Mouse (Mus musculus): ENCODE data around the gene Espn.
A peak's percentile ranks its signal among the peaks of the same experiment; 100 is the strongest.

Espn gene

DNA sequence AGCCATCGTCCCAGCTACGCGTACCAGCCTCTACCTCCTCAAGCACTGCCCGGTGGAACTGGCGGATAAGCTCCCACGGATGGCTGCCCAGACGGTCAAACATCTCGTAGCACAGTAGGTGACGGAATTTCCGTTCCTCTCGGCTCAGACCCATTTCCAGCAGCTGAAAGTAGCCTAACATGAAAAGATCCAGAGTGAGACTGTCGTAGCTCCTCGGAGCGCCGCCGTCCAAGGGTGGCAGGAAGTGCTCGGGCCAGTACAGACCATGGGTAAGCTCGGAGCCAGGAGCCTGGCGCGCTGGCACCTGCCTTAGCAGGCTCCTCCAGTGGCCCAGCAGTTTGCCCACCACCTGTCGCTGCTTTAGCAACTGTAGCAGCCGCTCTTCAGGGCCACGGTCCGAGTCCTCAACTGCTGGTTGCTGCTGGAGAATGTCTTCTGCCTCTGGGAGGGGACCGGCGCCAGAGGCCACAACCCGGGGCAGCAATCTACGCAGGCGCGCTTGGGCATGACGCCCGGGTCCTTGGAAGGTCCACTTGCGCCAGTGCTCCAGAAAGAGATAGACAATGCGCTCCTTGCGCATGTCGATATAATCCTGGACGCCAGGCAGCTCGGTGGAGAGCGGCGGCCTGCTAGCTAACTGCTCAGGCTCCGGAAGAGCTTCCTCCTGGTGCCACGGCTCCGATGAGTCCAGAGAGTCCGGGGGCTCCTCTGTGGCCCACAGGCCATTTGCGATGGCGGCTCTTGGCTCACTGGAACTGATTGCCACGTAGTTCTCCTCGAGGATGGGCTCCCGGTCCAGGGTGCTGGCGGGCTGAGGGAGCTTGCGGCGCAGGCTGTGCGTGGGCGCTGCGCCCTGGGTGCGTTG lies 26.8 kb downstream of the Espn start:
- DNase-seq (ENCODE audit: low read depth, low spot score), result no peak

DNA sequence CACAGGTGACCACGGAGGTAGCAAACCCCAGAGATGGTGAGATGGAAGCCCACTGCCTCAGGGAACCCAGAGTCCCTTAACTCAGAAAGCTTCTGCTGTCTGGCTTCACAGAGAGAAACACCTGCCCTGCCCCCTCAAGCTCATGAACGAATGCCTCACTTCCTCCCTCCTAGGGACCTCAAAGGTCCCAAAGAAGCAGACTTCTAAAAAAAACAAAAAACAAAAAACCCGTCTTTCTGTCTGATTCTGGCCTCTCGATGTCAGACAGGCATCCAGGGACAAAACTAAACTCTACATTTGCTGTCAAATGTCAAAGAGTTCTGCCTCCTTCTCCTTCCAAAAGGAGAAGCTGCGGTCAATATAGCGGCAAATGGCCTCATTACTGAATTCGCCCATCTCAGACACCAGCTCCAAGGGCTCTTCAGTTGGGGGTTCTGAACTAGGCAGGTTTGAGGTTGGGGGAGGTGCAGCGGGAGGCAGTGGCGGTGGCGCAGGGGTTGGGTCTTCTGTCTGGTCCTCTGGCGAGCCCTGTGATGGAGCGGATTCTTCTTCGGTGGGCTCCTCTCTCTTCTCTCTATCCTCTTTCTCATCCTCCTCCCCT lies 27.7 kb downstream of the Espn start:
- DNase-seq (ENCODE audit: low read depth, low spot score), result no peak

DNA sequence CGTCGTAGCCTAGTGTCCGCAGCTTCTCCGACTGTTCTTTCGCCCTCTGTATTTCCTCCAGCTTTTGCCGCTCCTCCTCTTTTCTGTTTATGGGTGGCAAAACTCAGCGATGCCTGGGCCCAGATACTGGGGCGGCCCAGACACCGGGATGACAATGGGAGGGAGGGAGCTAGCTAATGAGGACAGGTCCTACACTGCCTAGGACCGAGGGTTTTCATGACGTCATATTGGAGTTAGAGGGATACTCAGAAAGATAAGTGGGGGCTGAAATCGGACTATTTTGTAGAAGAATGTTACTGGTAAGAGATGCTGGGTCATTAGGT lies 31.0 kb downstream of the Espn start:
- DNase-seq (ENCODE audit: low read depth, low spot score), result no peak

DNA sequence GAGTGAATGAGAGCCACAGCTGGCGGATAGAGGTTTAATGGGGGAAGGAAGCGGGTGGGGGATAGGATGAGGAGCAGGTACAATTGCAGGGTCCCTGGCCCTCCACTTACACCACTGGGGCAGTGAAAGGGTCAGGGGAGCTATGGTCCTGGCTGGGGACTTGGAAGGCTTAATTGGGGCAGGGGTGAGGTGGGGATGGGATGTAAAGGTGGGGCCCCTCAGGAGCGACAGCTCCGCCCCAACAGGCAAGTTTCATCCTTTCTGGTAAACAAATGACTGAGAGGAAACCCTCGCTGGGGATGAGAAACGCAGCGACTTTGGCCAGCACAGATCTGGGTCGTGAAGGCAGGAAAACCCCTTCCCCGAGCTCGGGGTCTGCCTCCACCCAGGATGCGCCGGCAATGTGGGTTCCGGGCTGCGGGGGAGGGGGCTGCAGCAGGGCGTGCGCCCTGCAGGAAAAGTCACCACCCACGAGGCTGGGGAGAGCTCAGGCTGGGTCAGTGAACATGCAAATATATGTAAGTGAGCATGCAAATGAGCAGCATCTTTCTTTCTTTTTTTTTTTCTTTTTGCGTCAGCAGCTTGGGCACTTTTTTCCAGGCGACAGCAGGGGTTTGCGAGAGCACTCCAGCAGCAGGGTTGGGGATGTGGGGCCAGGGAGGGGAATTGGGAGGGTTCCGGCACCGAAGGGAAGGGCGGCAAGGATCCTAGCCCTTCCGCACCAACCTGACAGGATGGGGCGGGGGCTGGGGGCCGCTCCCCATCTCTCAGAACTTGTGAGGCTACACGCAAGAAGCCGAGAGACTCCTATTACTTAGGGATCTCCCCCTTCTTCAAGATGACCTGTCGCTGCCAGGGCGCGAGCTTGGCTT lies 31.6 kb downstream of the Espn start:
- DNase-seq (ENCODE audit: low read depth, low spot score), result no peak

DNA sequence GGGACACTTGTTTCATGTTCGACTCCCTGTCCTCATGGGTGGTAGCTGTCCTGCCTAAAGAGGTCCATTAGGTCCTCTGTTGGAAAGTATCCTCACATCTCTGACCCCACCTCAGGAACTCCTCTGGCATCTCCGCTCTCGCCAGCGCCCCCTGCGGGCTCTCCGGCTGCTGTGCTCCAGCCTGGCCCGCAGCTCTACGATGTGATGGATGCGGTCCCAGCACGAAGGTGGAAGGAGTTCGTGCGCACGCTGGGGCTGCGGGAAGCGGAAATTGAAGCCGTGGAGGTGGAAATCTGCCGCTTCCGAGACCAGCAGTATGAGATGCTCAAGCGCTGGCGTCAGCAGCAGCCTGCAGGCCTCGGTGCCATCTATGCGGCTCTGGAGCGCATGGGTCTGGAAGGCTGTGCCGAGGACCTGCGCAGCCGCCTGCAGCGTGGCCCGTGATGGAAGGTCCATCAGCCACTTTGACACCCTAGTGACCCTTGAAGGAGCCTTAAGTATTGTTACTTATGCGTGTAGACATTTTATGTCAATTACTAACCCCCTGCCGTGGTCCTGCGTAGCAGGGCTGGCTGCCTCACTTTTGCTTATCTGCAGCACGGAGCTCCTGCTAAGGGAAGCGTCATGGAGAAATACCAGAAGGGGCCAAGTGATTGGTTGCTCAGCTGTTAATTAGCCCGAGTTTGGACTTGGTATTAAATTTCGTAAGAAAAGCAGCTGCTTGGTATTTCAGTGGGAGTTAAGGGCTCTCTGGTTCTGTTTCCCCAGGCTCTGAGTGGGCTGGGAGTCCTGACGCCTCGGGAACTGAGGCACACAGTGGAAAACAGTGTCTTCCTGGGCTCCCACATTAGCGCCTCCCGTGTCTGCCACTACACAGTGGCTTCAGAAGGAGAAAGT lies 32.5 kb downstream of the Espn start:
- DNase-seq (ENCODE audit: low read depth, low spot score), result no peak

DNA sequence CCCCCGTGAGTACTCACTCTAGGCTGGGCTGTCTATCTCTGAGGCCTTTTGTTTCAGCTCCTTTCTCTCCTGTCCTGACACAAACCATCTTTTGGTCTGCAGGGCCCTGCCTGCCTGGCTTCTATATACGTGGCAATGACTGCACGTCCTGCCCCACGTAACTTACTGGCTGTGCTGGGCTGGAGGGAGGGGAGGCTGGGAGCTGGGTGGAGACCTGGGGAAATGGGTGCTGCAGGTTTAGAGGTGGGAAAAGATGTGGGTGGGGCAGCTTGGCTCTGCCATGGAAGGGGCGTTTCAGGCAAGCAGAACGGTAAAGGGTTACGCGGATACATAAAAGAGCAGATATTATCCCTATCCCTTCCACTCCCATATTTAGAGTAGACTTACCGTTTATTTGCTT lies 34.6 kb downstream of the Espn start:
- DNase-seq (ENCODE audit: low read depth, low spot score), result no peak

DNA sequence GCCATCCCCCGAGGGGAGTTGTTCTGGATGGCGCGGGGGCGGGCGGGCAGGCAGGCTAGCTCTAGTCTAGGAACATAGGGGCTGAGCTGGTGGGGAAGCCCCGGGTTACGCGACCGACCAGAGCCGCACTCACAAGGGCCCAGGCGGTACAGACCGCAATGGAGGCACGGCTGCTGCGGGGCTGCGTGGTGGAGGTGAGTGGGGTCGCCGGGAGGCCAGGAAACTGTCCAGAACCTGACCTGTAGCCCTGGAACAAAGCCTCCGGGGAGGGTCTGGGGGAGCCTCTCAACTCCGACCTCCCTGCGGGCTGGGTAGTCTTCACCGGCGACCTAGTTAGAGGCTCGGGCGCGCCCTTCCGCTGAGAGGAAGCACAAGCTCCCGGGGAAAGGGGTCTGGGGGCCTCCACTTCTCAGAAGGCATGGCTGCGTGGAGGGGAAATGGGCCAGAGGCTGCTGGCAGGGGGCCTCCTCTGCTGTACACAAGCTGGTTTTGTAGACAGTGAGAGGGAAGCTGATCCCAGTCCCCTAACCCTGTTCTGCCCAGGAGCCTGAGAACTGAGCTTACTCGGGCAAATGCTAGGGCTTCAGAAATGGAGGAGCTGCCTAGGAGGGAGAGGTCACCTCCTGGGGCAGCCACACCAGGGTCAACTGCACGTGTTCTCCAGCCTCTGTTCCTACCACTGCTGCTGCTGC lies 36.1 kb downstream of the Espn start, which contains the start of gene Tnfrsf25:
Tnfrsf25 (plus strand) TSS at position 14 of the 692 bp plus-strand sequence.
- DNase-seq (ENCODE audit: low read depth, low spot score), result no peak

DNA sequence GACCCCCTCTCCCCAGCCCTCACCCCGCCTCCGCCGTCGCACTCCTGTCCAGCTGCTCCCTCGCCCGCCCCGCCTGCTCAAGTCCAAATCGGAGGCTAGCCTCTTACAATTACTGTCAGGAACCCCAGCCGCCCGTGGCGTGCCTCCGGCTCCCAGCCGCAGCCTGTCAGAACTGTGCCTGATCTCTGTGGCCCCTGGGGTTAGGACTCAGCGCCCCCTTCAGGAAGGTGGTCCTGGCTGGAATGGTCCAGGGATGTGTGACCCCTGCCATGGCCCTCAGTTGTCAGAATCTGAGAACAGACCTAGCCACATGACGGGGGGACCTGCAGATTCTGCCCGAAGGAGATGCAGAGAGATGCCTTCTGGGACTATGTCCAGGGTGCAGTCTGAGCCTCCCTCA lies 38.1 kb downstream of the Espn start:
- DNase-seq (ENCODE audit: low read depth, low spot score), result no peak

DNA sequence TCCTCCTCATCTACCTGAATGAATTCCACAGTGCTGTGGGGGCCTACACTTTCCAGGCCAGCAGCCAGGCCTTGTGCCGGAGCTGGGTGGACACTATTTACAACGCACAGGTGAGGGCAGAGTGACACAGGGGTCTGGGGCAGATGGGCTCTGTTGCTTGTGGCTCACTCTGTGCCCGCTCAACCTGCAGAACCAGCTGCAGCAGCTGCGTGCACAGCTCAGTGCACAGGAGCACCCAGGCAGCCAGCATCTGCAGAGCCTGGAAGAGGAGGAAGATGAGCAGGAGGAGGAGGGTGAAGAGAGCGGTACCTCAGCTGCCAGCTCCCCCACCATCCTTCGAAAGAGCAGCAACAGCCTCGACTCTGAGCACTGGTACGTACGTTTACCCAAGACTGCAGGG lies 39.8 kb downstream of the Espn start:
- DNase-seq (ENCODE audit: low read depth, low spot score), result no peak

DNA sequence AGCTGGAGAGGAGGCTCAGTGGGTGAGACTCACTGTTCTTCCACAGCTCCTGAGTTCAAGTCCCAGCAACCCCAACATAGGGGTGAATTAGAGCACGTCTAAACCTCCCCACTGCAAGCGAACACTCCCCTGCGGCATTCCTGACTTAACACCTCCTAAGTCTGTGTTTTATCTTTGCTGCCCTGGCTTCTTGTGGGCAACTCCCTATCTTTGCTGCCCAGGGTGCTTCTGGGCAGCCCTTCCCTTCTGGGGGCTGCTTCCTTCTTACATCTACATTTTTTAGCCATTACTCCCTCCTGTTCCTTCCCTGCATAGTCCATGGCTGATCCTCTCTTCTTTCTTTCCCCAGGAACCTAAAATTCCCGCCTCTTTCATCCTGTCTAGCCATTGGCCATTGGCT lies 41.5 kb downstream of the Espn start:
- DNase-seq (ENCODE audit: low read depth, low spot score), result no peak

DNA sequence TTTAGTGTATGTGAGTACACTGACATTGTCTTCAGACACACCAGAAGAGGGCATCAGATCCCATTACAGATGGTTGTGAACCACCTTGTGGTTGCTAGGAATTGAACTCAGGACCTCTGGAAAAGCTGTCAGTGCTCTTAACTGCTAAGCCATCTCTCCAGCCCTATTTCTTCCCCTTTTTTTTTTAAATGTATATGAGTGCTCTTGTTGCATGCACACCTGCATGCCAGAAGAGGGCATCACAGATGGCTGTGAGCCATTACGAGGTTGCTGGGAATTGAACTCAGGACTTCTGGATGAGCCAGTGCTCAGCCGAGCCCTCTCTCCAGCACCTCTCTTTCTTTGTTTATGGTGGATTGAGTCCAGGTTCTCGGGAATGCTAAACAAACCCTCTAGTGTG lies 42.7 kb downstream of the Espn start:
- no peak for DNase-seq (ENCODE audit: low read depth, low spot score)

DNA sequence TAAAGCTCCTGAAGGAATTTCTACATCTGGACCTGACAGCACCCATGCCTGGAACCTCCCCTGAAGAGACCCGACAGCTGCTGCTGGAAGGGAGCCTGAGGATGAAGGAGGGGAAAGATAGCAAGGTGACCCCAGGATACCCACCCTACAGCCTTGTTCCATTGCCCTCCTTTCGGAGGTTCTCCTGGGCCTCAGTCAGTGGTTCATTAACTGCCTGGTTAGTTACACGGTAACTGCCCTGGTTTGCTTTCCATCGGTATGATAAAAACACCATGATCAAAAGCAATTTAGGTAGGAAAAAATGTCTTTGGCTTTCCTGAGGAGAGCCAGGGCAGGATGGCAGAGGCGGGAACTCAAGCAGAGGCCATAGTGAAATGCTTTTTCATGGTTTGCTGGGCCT lies 43.5 kb downstream of the Espn start:
- no peak for DNase-seq (ENCODE audit: low read depth, low spot score)

DNA sequence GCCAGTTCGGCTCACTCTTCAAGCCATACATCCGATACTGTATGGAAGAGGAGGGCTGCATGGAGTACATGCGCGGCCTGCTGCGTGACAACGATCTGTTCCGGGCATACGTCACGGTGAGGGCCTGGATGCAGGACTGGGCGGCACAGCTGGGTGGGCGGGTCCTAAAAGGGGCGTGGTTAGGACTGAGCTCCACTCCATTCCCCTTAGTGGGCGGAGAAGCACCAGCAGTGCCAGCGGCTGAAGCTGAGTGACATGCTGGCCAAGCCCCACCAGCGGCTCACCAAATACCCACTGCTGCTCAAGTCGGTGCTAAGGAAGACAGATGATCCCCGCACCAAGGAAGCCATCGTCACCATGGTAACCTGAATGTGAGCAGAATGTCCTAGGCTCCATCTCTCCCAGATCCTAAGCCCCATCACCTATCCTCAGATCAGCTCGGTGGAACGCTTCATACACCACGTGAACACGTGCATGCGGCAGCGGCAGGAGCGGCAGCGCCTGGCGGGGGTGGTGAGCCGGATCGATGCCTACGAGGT lies 44.1 kb downstream of the Espn start:
- peak; percentile 86 for DNase-seq (ENCODE audit: low read depth, low spot score)

DNA sequence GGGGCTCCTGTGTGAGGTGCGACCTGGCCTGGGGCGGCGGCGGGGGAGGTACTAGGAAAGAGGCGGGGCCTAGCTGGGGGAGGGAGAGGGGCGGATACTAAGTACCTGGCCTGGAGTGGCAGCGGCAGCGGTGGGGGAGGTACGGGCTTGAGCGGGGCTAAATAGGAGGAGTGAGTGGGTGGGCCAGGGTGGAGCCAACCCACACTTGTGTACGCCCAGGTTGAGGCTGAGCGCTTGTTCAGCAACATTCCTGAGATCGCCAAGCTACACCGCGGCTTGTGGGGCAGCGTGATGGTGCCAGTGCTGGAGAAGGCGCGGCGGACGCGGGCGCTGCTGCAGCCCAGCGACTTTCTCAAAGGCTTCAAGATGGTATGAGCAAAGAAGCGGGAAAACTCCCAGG lies 44.7 kb downstream of the Espn start:
- DNase-seq (ENCODE audit: low read depth, low spot score), result no peak

DNA sequence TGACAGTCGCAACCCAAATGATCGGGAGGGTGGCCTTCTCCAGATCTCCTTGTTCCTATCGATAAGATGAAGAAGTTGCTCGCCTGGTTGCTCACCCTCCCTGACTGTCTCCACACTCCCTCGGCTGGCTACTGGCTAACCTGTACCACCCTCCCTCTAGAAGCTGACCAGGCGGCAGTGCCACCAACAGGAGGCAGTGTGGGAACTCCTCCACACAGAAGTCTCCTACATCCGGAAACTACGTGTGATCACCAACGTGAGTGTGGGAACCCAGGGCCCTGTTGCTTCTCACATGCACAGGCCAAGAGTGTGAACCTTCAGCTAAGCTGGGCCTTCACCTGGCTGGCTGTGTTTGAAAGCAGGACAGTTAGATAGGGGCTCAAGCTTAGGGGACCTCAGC lies 45.4 kb downstream of the Espn start:
- DNase-seq (ENCODE audit: low read depth, low spot score), result no peak

DNA sequence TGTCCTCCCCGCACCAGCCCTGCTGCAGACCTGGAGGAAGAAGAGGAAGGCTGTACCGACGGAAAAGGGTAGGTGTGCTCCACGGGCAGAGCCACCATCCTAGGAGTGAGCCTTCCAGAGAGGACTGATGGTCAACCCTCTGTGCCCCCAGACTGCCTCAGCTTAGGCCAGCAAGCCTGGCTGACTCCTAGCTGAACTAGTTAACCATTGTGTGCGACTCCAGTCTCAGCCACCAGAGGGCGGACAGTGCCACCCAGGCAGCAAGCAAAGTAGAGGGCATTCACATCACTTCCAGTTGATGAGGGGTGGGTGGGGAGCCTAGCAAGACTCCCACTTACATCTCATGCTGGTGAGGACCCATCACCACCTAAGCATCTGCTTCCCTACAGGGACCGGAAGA lies 49.1 kb downstream of the Espn start:
- DNase-seq (ENCODE audit: low read depth, low spot score), result no peak

DNA sequence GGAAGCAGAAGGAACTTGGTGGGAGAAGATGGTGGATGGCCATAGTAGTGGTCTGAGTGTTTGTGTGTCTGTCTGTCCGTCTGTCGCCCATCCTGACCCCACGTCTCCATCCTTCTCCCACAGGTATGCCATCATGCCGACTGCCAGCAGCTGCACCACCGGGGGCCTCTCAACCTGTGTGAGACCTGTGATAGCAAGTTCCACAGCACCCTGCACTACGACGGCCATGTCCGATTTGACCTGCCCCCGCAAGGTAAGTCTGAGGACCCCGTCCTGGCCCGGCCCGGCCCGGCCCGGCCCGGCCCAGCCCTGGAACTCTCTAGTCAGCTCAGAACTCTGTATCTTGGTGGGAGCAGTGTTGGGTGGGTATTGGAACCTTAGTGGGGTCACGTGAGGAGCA lies 50.2 kb downstream of the Espn start:
- DNase-seq (ENCODE audit: low read depth, low spot score), result no peak

DNA sequence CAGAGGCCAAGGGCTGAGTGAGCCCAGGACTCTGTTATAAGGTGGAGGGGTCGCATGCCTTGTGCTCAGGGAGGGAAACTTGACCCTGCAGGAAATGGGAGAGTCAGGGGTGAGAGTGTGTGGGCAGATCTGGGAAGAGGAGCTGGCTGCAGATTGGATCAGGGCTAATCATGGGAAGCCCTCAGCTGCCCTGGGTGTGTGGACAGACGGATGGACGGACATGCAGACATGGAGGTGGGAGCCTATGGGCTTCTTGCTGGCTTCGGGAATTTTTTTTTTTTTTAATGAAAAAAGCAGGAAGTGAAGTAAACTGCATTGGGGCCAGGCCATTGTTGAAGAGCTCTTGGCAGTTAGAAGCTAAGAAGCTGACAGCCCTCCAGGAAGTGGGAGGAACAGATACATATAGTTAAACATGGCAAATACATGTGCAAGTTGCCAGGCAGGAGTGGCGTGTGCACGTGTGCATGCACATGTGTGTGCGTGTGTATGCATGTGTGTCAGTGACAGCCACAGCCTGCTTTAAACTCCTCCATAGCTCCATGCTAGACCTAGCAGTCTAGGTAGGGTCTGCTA lies 51.0 kb downstream of the Espn start:
- DNase-seq (ENCODE audit: low read depth, low spot score), result no peak

DNA sequence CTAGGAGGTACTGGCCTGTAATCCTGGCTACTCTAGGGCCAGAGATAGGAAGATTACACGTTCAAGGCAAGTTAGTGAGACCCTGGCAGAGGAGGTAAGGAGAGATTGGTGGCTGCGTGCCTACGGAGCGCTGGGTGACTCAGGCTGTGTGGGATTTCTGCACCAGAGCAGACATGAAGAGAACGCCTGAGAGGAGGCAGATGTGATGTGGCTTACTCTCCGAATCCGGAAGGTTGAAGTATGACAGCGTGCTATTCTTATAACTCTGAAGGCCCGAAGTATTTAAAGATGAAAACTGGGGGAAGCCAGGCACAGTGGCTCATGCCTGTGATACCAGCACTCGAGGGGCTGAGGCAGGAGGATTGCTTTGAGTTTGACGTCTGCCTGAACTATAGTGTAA lies 51.6 kb downstream of the Espn start:
- no peak for DNase-seq (ENCODE audit: low read depth, low spot score)
